Comparison of ENCODE assay signal across 12 mouse cellular contexts in the genomic region with DNA sequence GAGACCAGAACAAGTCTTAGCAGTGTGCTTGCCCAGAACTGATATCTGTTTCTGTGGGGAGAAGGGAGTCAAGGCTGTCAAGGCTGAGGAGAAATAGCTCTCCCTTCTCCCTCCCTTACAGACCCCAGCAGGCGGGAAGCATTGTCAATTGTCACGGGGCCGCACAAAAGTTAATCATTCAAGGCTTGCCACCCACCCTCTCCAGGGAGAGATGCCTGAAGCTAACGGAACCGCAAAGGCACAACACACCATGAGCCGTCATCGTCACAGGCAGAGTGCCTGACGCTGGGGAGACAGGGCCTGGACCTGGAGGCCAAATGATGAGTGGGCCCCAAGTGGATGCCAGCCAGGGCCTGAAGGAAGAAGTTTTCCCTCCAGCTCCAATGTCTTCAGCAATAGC. TPM values are rescaled to one million over a fixed set of nuclear protein-coding genes. Genes with fewer than 3 reads are reported as not detected.
DNase-seq lines count a peak whose midpoint lies in the region; ATAC-seq and TF ChIP-seq lines count a peak whose summit lies in the region.
"Had no signal": no experiment of that assay in that cellular context is flagged by ENCODE, and none has a peak within 500 bp of the region (broad histone marks: within the 10 kb centered on the region; RNA-seq: fewer than 3 reads in every experiment).

No protein-coding gene starts in this region.

- H3K4me2 ChIP-seq in heart, embryonic 13.5 days: peak overlapping the region; percentile 55
- H3K4me2 ChIP-seq in liver, embryonic 15.5 days: no peak overlapping the region
- H3K4me2 ChIP-seq in liver, embryonic 12.5 days: no peak overlapping the region
- H3K4me2 ChIP-seq in forebrain, embryonic 14.5 days (ENCODE audit: low read length): 0 out of 2 replicates have a peak overlapping the region, but pooled peaks have one; percentile 31
- peak overlapping the region; percentile 30; the same call in 1 of the 2 replicates for H3K4me2 ChIP-seq in neural tube, embryonic 13.5 days

- H3K4me3 ChIP-seq in heart, embryonic 13.5 days: no peak overlapping the region
- H3K4me3 ChIP-seq in heart, adult 2 months: no peak overlapping the region
- H3K4me3 ChIP-seq in liver, embryonic 15.5 days (replicated peaks): no peak overlapping the region
- H3K4me3 ChIP-seq in liver, embryonic 12.5 days: no peak overlapping the region
- no peak overlapping the region for H3K4me3 ChIP-seq in forebrain, embryonic 14.5 days (ENCODE audit: low read depth, low read length)
- no peak overlapping the region for H3K4me3 ChIP-seq in neural tube, embryonic 13.5 days

- no peaks in the 10 kb centered on the region for H3K79me2 ChIP-seq in heart, adult 2 months (replicated peaks; ENCODE audit: control insufficient read depth, insufficient read depth, low read length)

- peak overlapping the region; percentile 82 for H3K27ac ChIP-seq in heart, embryonic 13.5 days (replicated peaks)
- no peak overlapping the region for H3K27ac ChIP-seq in heart, adult 2 months
- peak overlapping the region; percentile 7; the same call in 1 of the 2 replicates for H3K27ac ChIP-seq in liver, embryonic 15.5 days (replicated peaks)
- no peak overlapping the region for H3K27ac ChIP-seq in liver, embryonic 12.5 days
- no peak overlapping the region for H3K27ac ChIP-seq in forebrain, embryonic 14.5 days (ENCODE audit: low read depth, low read length)
- peak overlapping the region; percentile 34; the same call in 1 of the 2 replicates for H3K27ac ChIP-seq in neural tube, embryonic 13.5 days (replicated peaks)
- H3K27ac ChIP-seq: liver, embryonic 14.5 days had no signal

- no peak for ATAC-seq in heart, embryonic 13.5 days (ENCODE audit: extremely low read depth, insufficient number of reproducible peaks, low FRiP score, low TSS enrichment)
- no peak for ATAC-seq in liver, embryonic 15.5 days (ENCODE audit: insufficient read depth)
- no peak for ATAC-seq in liver, embryonic 12.5 days
- no peak for ATAC-seq in forebrain, embryonic 14.5 days
- 0 out of 2 replicates have a peak, but pooled peaks have one; percentile 37 for ATAC-seq in neural tube, embryonic 13.5 days (ENCODE audit: low read depth)

- peaks cover 50% of the 10 kb centered on the region for H3K4me1 ChIP-seq in heart, embryonic 13.5 days
- H3K4me1 ChIP-seq in heart, adult 2 months (ENCODE audit: control insufficient read depth, insufficient read depth, low read length): peaks cover 1% of the 10 kb centered on the region; the same call in 1 of the 2 replicates
- H3K4me1 ChIP-seq in liver, embryonic 15.5 days (replicated peaks): peaks cover 27% of the 10 kb centered on the region; the same call in 1 of the 2 replicates
- peaks cover 22% of the 10 kb centered on the region for H3K4me1 ChIP-seq in liver, embryonic 12.5 days
- peaks cover 25% of the 10 kb centered on the region for H3K4me1 ChIP-seq in forebrain, embryonic 14.5 days (ENCODE audit: control insufficient read depth, insufficient read depth, low read length)
- H3K4me1 ChIP-seq in neural tube, embryonic 13.5 days (replicated peaks): peaks cover 29% of the 10 kb centered on the region

- no peaks in the 10 kb centered on the region for H3K9me3 ChIP-seq in heart, embryonic 13.5 days
- no peaks in the 10 kb centered on the region for H3K9me3 ChIP-seq in liver, embryonic 15.5 days (replicated peaks)
- no peaks in the 10 kb centered on the region for H3K9me3 ChIP-seq in liver, embryonic 12.5 days (replicated peaks)
- H3K9me3 ChIP-seq in forebrain, embryonic 14.5 days (replicated peaks; ENCODE audit: control insufficient read depth, low read length): no peaks in the 10 kb centered on the region
- H3K9me3 ChIP-seq in neural tube, embryonic 13.5 days: no peaks in the 10 kb centered on the region

- peak overlapping the region; percentile 55 for H3K9ac ChIP-seq in heart, embryonic 13.5 days
- no peak overlapping the region for H3K9ac ChIP-seq in heart, adult 2 months (ENCODE audit: low read depth, low read length)
- H3K9ac ChIP-seq in liver, embryonic 15.5 days: no peak overlapping the region
- no peak overlapping the region for H3K9ac ChIP-seq in liver, embryonic 12.5 days
- no peak overlapping the region for H3K9ac ChIP-seq in forebrain, embryonic 14.5 days (ENCODE audit: low read length)
- peak overlapping the region; percentile 45; the same call in 1 of the 2 replicates for H3K9ac ChIP-seq in neural tube, embryonic 13.5 days
- H3K9ac ChIP-seq: liver, embryonic 14.5 days had no signal

- TF ChIP-seq POLR2A in heart, adult 2 months (IDR thresholded peaks at IDR 0.05; ENCODE audit: insufficient read depth, low read depth, low read length): no peak

- no peaks in the 10 kb centered on the region for H3K36me3 ChIP-seq in heart, embryonic 13.5 days
- no peaks in the 10 kb centered on the region for H3K36me3 ChIP-seq in heart, adult 2 months (ENCODE audit: control insufficient read depth, insufficient read depth, low read length)
- no peaks in the 10 kb centered on the region for H3K36me3 ChIP-seq in liver, embryonic 15.5 days (replicated peaks)
- H3K36me3 ChIP-seq in liver, embryonic 12.5 days: no peaks in the 10 kb centered on the region
- H3K36me3 ChIP-seq in forebrain, embryonic 14.5 days (ENCODE audit: control insufficient read depth, insufficient read depth, low read length): no peaks in the 10 kb centered on the region
- H3K36me3 ChIP-seq in neural tube, embryonic 13.5 days: no peaks in the 10 kb centered on the region

- no peak for DNase-seq in heart, adult 2 months
- no peak for DNase-seq in forebrain, embryonic 14.5 days (ENCODE audit: low spot score)
- DNase-seq in lung, adult 18-20 months: no peak
- DNase-seq in lung, postnatal 25 days (ENCODE audit: low spot score): no peak
- DNase-seq: adrenal gland, postnatal 14 days; cerebellum, adult 11-12 months; kidney, postnatal 36 days had no signal

- no peak for TF ChIP-seq CTCF in heart, adult 2 months (IDR thresholded peaks at IDR 0.05)

- WGBS in heart, embryonic 13.5 days: 23% methylated on average over 8 of the region's 8 CpGs
- WGBS in heart, adult 2 months: 68% methylated on average over 8 of the region's 8 CpGs
- 55% methylated on average over 8 of the region's 8 CpGs for WGBS in liver, embryonic 15.5 days (ENCODE audit: insufficient replicate concordance)
- WGBS in liver, embryonic 12.5 days (ENCODE audit: insufficient replicate concordance): 52% methylated on average over 8 of the region's 8 CpGs
- 3% methylated on average over 8 of the region's 8 CpGs for WGBS in forebrain, embryonic 14.5 days
- WGBS in neural tube, embryonic 13.5 days: 5% methylated on average over 8 of the region's 8 CpGs

- no peak for TF ChIP-seq EP300 in heart, adult 2 months (IDR thresholded peaks at IDR 0.05; ENCODE audit: insufficient read depth, low read depth, low read length)

- intact Hi-C loops in heart, adult 2 months (cut with DNase I): no loop called here

- peaks cover 41% of the 10 kb centered on the region for H3K27me3 ChIP-seq in heart, embryonic 13.5 days (replicated peaks)
- H3K27me3 ChIP-seq in heart, adult 2 months (ENCODE audit: control insufficient read depth, insufficient read depth, low read length): no peaks in the 10 kb centered on the region
- no peaks in the 10 kb centered on the region for H3K27me3 ChIP-seq in liver, embryonic 15.5 days
- no peaks in the 10 kb centered on the region for H3K27me3 ChIP-seq in liver, embryonic 12.5 days (replicated peaks)
- H3K27me3 ChIP-seq in forebrain, embryonic 14.5 days (replicated peaks; ENCODE audit: control insufficient read depth, insufficient read depth, low read length): peaks cover 11% of the 10 kb centered on the region
- H3K27me3 ChIP-seq in neural tube, embryonic 13.5 days: peaks cover 55% of the 10 kb centered on the region

RNA-seq across cellular contexts. Expression of gene Nfam1, which starts 22.7 kb away (rescaled TPM):
- polyA plus RNA-seq in heart, embryonic 13.5 days (2015; fragmentation: Nextera tagmentation; extraction: Ambion mirVana): 2.0 and 2.1 TPM in 2 replicates
- 1 to 10 TPM; 2.4 to 2.6 TPM for total RNA-seq in heart, adult 2 months (2021)
- polyA plus RNA-seq in heart, adult 2 months (2012; rRNA removed): 3.1 and 3.9 TPM in 2 replicates
- 12.1 and 12.8 TPM in 2 replicates for polyA plus RNA-seq in liver, embryonic 15.5 days (2015; fragmentation: Nextera tagmentation; extraction: Ambion mirVana)
- 6.2 and 6.4 TPM in 2 replicates for polyA plus RNA-seq in liver, embryonic 12.5 days (2016; fragmentation: Nextera tagmentation; extraction: Ambion mirVana)
- polyA plus RNA-seq in forebrain, embryonic 14.5 days (2014; fragmentation: Nextera tagmentation; extraction: Ambion mirVana): 1.2 and 2.0 TPM in 2 replicates
- 2.4 and 2.6 TPM in 2 replicates for polyA plus RNA-seq in neural tube, embryonic 13.5 days (2015; fragmentation: Nextera tagmentation; extraction: Ambion mirVana)

RNA-seq across cellular contexts. Expression of gene Tcf20, which starts 22.8 kb away (rescaled TPM):
- 4.6 and 4.8 TPM in 2 replicates for polyA plus RNA-seq in heart, embryonic 13.5 days (2015; fragmentation: Nextera tagmentation; extraction: Ambion mirVana)
- total RNA-seq in heart, adult 2 months (2021): 10 to 100 TPM; 60.1 to 60.8 TPM
- 6.6 and 9.5 TPM in 2 replicates for polyA plus RNA-seq in heart, adult 2 months (2012; rRNA removed)
- 2.1 and 2.4 TPM in 2 replicates for polyA plus RNA-seq in liver, embryonic 15.5 days (2015; fragmentation: Nextera tagmentation; extraction: Ambion mirVana)
- 3.9 and 4.0 TPM in 2 replicates for polyA plus RNA-seq in liver, embryonic 12.5 days (2016; fragmentation: Nextera tagmentation; extraction: Ambion mirVana)
- 17.1 and 17.4 TPM in 2 replicates for polyA plus RNA-seq in forebrain, embryonic 14.5 days (2014; fragmentation: Nextera tagmentation; extraction: Ambion mirVana)
- polyA plus RNA-seq in neural tube, embryonic 13.5 days (2015; fragmentation: Nextera tagmentation; extraction: Ambion mirVana): 11.8 and 12.7 TPM in 2 replicates

Comparison
In these comparisons a context has a peak if more than half of its experiments do, and no peak if none do; other contexts are left out.
1. H3K27ac ChIP-seq: peak in heart, embryonic 13.5 days (single experiment), liver, embryonic 15.5 days (single experiment) and neural tube, embryonic 13.5 days (single experiment); none in heart, adult 2 months (single experiment), liver, embryonic 12.5 days (single experiment) and forebrain, embryonic 14.5 days (single experiment).
2. H3K9ac ChIP-seq: peak in heart, embryonic 13.5 days (single experiment) and neural tube, embryonic 13.5 days (single experiment); none in heart, adult 2 months (single experiment), liver, embryonic 15.5 days (single experiment), liver, embryonic 12.5 days (single experiment) and forebrain, embryonic 14.5 days (single experiment).
3. H3K4me2 ChIP-seq: peak in heart, embryonic 13.5 days (single experiment), forebrain, embryonic 14.5 days (single experiment) and neural tube, embryonic 13.5 days (single experiment); none in liver, embryonic 15.5 days (single experiment) and liver, embryonic 12.5 days (single experiment).